ENCODE assay signal across 34 mouse cellular contexts in the genomic region with DNA sequence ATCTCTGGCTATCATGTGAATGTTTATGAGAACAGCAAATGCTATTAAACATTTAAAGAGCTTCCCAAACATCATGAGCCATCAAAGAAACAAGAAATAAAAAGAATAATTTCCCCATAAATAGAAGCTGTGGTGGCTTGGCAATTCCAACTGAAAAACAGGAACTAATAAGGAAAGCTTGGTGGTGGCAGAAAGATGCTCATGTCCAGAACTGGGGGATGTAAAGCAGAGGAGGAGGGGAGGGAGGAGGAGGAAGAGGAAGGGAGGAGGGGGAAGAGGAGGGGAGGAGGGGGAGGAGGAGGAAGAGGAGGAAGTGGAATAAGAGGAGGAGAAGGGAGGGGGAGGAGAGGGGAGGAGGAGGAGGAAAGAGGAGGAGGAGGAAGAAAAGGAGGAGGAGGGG.
"Had no signal": no experiment of that assay in that cellular context is flagged by ENCODE, and none has a peak within 500 bp of the region (broad histone marks: within the 10 kb centered on the region; RNA-seq: fewer than 3 reads in every experiment).

No protein-coding gene starts in this region.

- H3K9me3 ChIP-seq: heart, embryonic 12.5 days; heart, embryonic 13.5 days; heart, embryonic 15.5 days; hindbrain, embryonic 10.5 days; hindbrain, embryonic 12.5 days; hindbrain, embryonic 13.5 days; hindbrain, embryonic 15.5 days; intestine, embryonic 15.5 days; kidney, embryonic 15.5 days had no signal

- H3K4me3 ChIP-seq: heart, embryonic 12.5 days; heart, embryonic 13.5 days; heart, embryonic 15.5 days; hindbrain, embryonic 10.5 days; hindbrain, embryonic 12.5 days; hindbrain, embryonic 13.5 days; hindbrain, embryonic 15.5 days; intestine, embryonic 15.5 days; kidney, embryonic 15.5 days; layer of hippocampus, adult 2 months; left cerebral cortex, adult 2 months had no signal

- H3K4me2 ChIP-seq: heart, embryonic 12.5 days; heart, embryonic 13.5 days; heart, embryonic 15.5 days; hindbrain, embryonic 12.5 days; hindbrain, embryonic 13.5 days; hindbrain, embryonic 14.5 days; hindbrain, embryonic 15.5 days; intestine, embryonic 15.5 days; kidney, embryonic 15.5 days had no signal

- H3K4me1 ChIP-seq: hindbrain, embryonic 10.5 days; hindbrain, embryonic 12.5 days; hindbrain, embryonic 13.5 days; hindbrain, embryonic 15.5 days; intestine, embryonic 15.5 days had no signal

- H3K27me3 ChIP-seq: heart, embryonic 12.5 days; heart, embryonic 13.5 days; heart, embryonic 15.5 days; hindbrain, embryonic 12.5 days; hindbrain, embryonic 13.5 days; hindbrain, embryonic 15.5 days; intestine, embryonic 15.5 days; kidney, embryonic 15.5 days had no signal

- ATAC-seq: hindbrain, embryonic 16.5 days; hindbrain, postnatal 0 days; inflammation-experienced regulatory T-cells, adult 6 months; intestine, embryonic 15.5 days; intestine, embryonic 16.5 days; intestine, postnatal 0 days had no signal

- H3K9ac ChIP-seq: heart, embryonic 12.5 days; heart, embryonic 13.5 days; heart, embryonic 15.5 days; hindbrain, embryonic 12.5 days; hindbrain, embryonic 13.5 days; hindbrain, embryonic 14.5 days; hindbrain, embryonic 15.5 days; intestine, embryonic 15.5 days; kidney, embryonic 15.5 days had no signal

- DNase-seq: heart, postnatal 10 days; heart, postnatal 14 days; heart, postnatal 36 days; heart, postnatal 4 days; kidney, adult 11 months; kidney, adult 18-20 months; kidney, adult 2 months; kidney, adult 8-10 months; kidney, adult 9 months; kidney, postnatal 10 days; kidney, postnatal 14 days; kidney, postnatal 25 days; kidney, postnatal 36 days; kidney, postnatal 4 days; layer of hippocampus, adult 9-11 months; layer of hippocampus, postnatal 36 days had no signal

- H3K27ac ChIP-seq: heart, embryonic 13.5 days; heart, embryonic 15.5 days; hindbrain, embryonic 10.5 days; hindbrain, embryonic 12.5 days; hindbrain, embryonic 13.5 days; hindbrain, embryonic 14.5 days; hindbrain, embryonic 15.5 days; hindbrain, postnatal 0 days; intestine, embryonic 15.5 days; kidney, postnatal 0 days; layer of hippocampus, adult 2 months; left cerebral cortex, adult 2 months had no signal

- H3K36me3 ChIP-seq: heart, embryonic 12.5 days; heart, embryonic 13.5 days; heart, embryonic 15.5 days; hindbrain, embryonic 10.5 days; hindbrain, embryonic 12.5 days; hindbrain, embryonic 13.5 days; hindbrain, embryonic 15.5 days; intestine, embryonic 15.5 days; kidney, embryonic 15.5 days had no signal
